7 mouse cellular contexts compared by ENCODE assay signal in the genomic region with DNA sequence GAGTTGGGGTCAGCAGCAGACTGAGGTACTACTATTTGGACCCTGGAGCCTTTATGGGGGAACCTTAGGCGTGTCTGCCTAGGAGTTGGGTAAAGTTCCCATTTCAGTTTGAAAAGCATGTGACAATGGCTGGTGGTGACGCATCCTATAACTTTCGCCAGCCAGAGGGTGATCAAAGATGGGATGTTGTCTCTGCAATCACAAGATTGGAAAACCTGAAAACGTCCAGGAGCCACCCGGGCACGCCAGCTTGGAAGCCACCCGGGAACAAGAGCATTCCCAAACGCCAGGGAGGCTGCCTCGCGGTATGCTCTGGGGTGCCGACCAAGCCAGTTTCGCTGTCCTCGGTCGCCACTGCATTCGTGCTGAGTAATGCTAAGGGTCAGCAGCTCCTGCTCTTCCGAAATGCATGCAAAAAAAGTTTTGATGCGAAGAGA. TPM values are rescaled to one million over a fixed set of nuclear protein-coding genes. Genes with fewer than 3 reads are reported as not detected.
DNase-seq lines count a peak whose midpoint lies in the region; ATAC-seq and TF ChIP-seq lines count a peak whose summit lies in the region.

No protein-coding gene starts in this region.

- no peaks in the 10 kb centered on the region for H3K9me3 ChIP-seq in lung, embryonic 15.5 days
- no peaks in the 10 kb centered on the region for H3K9me3 ChIP-seq in embryonic facial prominence, embryonic 10.5 days
- H3K9me3 ChIP-seq in heart, embryonic 15.5 days (replicated peaks) = no peaks in the 10 kb centered on the region
- H3K9me3 ChIP-seq in liver, postnatal 0 days (ENCODE audit: low read length) = no peaks in the 10 kb centered on the region

- H3K4me3 ChIP-seq in lung, embryonic 15.5 days = peak overlapping the region; percentile 69
- H3K4me3 ChIP-seq in embryonic facial prominence, embryonic 10.5 days = peak overlapping the region; percentile 89
- H3K4me3 ChIP-seq in heart, embryonic 15.5 days = peak overlapping the region; percentile 99
- H3K4me3 ChIP-seq in liver, postnatal 0 days (ENCODE audit: low read depth, low read length) = peak overlapping the region; percentile 81

- WGBS in lung, embryonic 15.5 days = 2% methylated on average over 17 of the region's 17 CpGs
- 4% methylated on average over 17 of the region's 17 CpGs for WGBS in embryonic facial prominence, embryonic 10.5 days
- WGBS in heart, embryonic 15.5 days = 2% methylated on average over 17 of the region's 17 CpGs
- under 1% methylated on average over 17 of the region's 17 CpGs for WGBS in liver, postnatal 0 days (ENCODE audit: insufficient replicate concordance)

- 0 out of 2 replicates have a peak, but pooled peaks have one; percentile 2 for ATAC-seq in lung, embryonic 15.5 days (ENCODE audit: borderline replicate concordance, extremely low read depth, low FRiP score, low TSS enrichment)
- peak; percentile 6; the same call in 1 of the 2 replicates for ATAC-seq in heart, embryonic 15.5 days (replicated peaks; ENCODE audit: insufficient number of reproducible peaks, insufficient read depth, low FRiP score, low read depth)
- peak; percentile 12 for ATAC-seq in liver, postnatal 0 days

- peaks cover 20% of the 10 kb centered on the region for H3K4me1 ChIP-seq in lung, embryonic 15.5 days
- H3K4me1 ChIP-seq in embryonic facial prominence, embryonic 10.5 days = peaks cover 23% of the 10 kb centered on the region
- H3K4me1 ChIP-seq in heart, embryonic 15.5 days (replicated peaks) = peaks cover 31% of the 10 kb centered on the region
- H3K4me1 ChIP-seq in liver, postnatal 0 days (ENCODE audit: insufficient read depth) = peaks cover 26% of the 10 kb centered on the region

- peak overlapping the region; percentile 86 for H3K4me2 ChIP-seq in lung, embryonic 15.5 days
- peak overlapping the region; percentile 83 for H3K4me2 ChIP-seq in heart, embryonic 15.5 days
- H3K4me2 ChIP-seq in liver, postnatal 0 days (ENCODE audit: low read depth, low read length) = peak overlapping the region; percentile 94

- no peak for TF ChIP-seq CTCF in liver, postnatal 0 days (IDR thresholded peaks at IDR 0.05; ENCODE audit: low read depth)

- H3K27ac ChIP-seq in lung, embryonic 15.5 days = peak overlapping the region; percentile 92
- H3K27ac ChIP-seq in embryonic facial prominence, embryonic 10.5 days (replicated peaks) = peak overlapping the region; percentile 97
- peak overlapping the region; percentile 94 for H3K27ac ChIP-seq in heart, embryonic 15.5 days
- peak overlapping the region; percentile 99 for H3K27ac ChIP-seq in liver, postnatal 0 days (ENCODE audit: low read depth)

- H3K27me3 ChIP-seq in lung, embryonic 15.5 days = no peaks in the 10 kb centered on the region
- H3K27me3 ChIP-seq in embryonic facial prominence, embryonic 10.5 days (replicated peaks; ENCODE audit: low read depth, poor library complexity, severe bottlenecking) = no peaks in the 10 kb centered on the region
- no peaks in the 10 kb centered on the region for H3K27me3 ChIP-seq in heart, embryonic 15.5 days
- H3K27me3 ChIP-seq in liver, postnatal 0 days (ENCODE audit: insufficient read depth, low read length) = no peaks in the 10 kb centered on the region

- H3K36me3 ChIP-seq in lung, embryonic 15.5 days = 0 out of 2 replicates have a peak, but pooled peaks cover 8% of the 10 kb centered on the region
- H3K36me3 ChIP-seq in embryonic facial prominence, embryonic 10.5 days (replicated peaks) = peaks cover 27% of the 10 kb centered on the region
- H3K36me3 ChIP-seq in heart, embryonic 15.5 days = no peaks in the 10 kb centered on the region
- no peaks in the 10 kb centered on the region for H3K36me3 ChIP-seq in liver, postnatal 0 days (replicated peaks; ENCODE audit: insufficient read depth, low read length)

- no peak for TF ChIP-seq EP300 in liver, postnatal 0 days (IDR thresholded peaks at IDR 0.05; ENCODE audit: low read depth)

- peak overlapping the region; percentile 58 for H3K9ac ChIP-seq in lung, embryonic 15.5 days
- H3K9ac ChIP-seq in heart, embryonic 15.5 days = peak overlapping the region; percentile 69
- H3K9ac ChIP-seq in liver, postnatal 0 days (replicated peaks) = peak overlapping the region; percentile 77

- no peak for DNase-seq in lung, postnatal 4 days
- no peak for DNase-seq in embryonic facial prominence, embryonic 10.5 days (ENCODE audit: low spot score)
- DNase-seq in liver, postnatal 0 days = no peak
- DNase-seq in testis, postnatal 10 days (ENCODE audit: low spot score) = peak; percentile 66
- no peak for DNase-seq in frontal cortex, postnatal 10 days (ENCODE audit: low spot score in 2 of 2)

RNA-seq across cellular contexts. Expression of a gene that starts 0.9 kb away (rescaled TPM):
- 180 and 181 TPM in 2 replicates for polyA plus RNA-seq in lung, embryonic 15.5 days (2015; fragmentation: Nextera tagmentation; extraction: Ambion mirVana)
- 282 and 290 TPM in 2 replicates for polyA plus RNA-seq in embryonic facial prominence, embryonic 10.5 days (2016; fragmentation: Nextera tagmentation; extraction: Ambion mirVana)
- 94.4 and 105 TPM in 2 replicates for polyA plus RNA-seq in heart, embryonic 15.5 days (2015; fragmentation: Nextera tagmentation; extraction: Ambion mirVana)
- polyA plus RNA-seq in liver, postnatal 0 days (2015; fragmentation: Nextera tagmentation; extraction: Ambion mirVana) = 34.2 and 36.8 TPM in 2 replicates

RNA-seq across cellular contexts. Expression of a gene that starts 7.6 kb away (rescaled TPM):
- 531 and 546 TPM in 2 replicates for polyA plus RNA-seq in lung, embryonic 15.5 days (2015; fragmentation: Nextera tagmentation; extraction: Ambion mirVana)
- 266 and 285 TPM in 2 replicates for polyA plus RNA-seq in embryonic facial prominence, embryonic 10.5 days (2016; fragmentation: Nextera tagmentation; extraction: Ambion mirVana)
- polyA plus RNA-seq in heart, embryonic 15.5 days (2015; fragmentation: Nextera tagmentation; extraction: Ambion mirVana) = 252 and 260 TPM in 2 replicates
- 261 and 271 TPM in 2 replicates for polyA plus RNA-seq in liver, postnatal 0 days (2015; fragmentation: Nextera tagmentation; extraction: Ambion mirVana)

RNA-seq across cellular contexts. Expression of a gene that starts 45.6 kb away (rescaled TPM):
- 1,944 and 2,059 TPM in 2 replicates for polyA plus RNA-seq in lung, embryonic 15.5 days (2015; fragmentation: Nextera tagmentation; extraction: Ambion mirVana)
- 269 and 310 TPM in 2 replicates for polyA plus RNA-seq in embryonic facial prominence, embryonic 10.5 days (2016; fragmentation: Nextera tagmentation; extraction: Ambion mirVana)
- 1,914 and 2,149 TPM in 2 replicates for polyA plus RNA-seq in heart, embryonic 15.5 days (2015; fragmentation: Nextera tagmentation; extraction: Ambion mirVana)
- polyA plus RNA-seq in liver, postnatal 0 days (2015; fragmentation: Nextera tagmentation; extraction: Ambion mirVana) = 258 and 272 TPM in 2 replicates
